Mouse (Mus musculus): ENCODE measurements around the gene Etnk1.

DNA sequence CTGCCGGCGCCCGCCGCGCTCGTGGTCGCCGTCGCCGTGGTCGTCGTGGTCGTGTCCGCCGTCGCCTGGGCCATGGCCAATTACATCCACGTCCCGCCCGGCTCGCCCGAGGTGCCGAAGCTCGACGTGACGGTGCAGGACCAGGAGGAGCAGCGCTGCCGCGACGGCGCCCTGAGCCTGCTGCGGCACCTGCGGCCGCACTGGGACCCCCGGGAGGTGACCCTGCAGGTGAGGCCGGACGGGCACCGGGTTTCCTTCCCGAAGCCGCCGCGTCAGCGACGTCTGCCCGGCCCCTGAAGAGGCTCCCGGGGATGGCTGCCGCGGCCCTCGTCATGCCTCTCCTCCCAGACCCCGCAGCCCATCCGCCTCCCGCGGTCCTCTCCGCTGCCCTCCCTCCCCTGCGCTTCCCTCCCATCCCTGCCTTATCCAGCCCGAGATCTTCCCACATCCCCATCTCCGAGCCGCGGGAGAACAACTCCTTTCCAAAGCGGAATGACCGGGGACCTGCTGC is 443 bp downstream of the Etnk1 start:
- no peak for TF ChIP-seq CTCF (IDR thresholded peaks at IDR 0.05; ENCODE audit: low read depth, low read length)
- no peak for TF ChIP-seq POLR2A (IDR thresholded peaks at IDR 0.05; ENCODE audit: borderline replicate concordance, low read depth, low read length)

All from bone marrow macrophage, adult 2 months (primary cell).